Mouse (Mus musculus) forebrain, postnatal 0 days (tissue): ENCODE measurements around the gene Camta1. TPM values are rescaled to one million over a fixed set of nuclear protein-coding genes. Genes with fewer than 3 reads are reported as not detected.

Experiments
- ATAC-seq: fragments of 200-750 bp; cut with Nextera tagmentation; 2 replicates; pipeline ENCODE4 v1.8.0; 2017; ENCODE audit warnings: mild to moderate bottlenecking, moderate library complexity
- DNase-seq: peaks from one replicate; pipeline ENCODE4 v3.0.0-alpha.2; 2015
- H3K27ac ChIP-seq: fragments of 300-500 bp; sonication (generic); 2 replicates; pipeline ENCODE4 v1.5.1; 2014; ENCODE audit warnings: low read depth, mild to moderate bottlenecking, antibody characterized with exemption, low read length, moderate library complexity, mixed read lengths
- H3K27me3 ChIP-seq: fragments of 300-500 bp; sonication (generic); 2 replicates; pipeline ENCODE4 v1.6.1; 2014; ENCODE audit warnings: mild to moderate bottlenecking, low read length, mixed read lengths; ENCODE audit not compliant: insufficient read depth
- H3K36me3 ChIP-seq: fragments of 300-500 bp; sonication (generic); 2 replicates; pipeline ENCODE4 v1.6.1; 2014; ENCODE audit warnings: mild to moderate bottlenecking, moderate library complexity; ENCODE audit not compliant: insufficient read depth
- H3K4me1 ChIP-seq: fragments of 300-500 bp; sonication (generic); 2 replicates; pipeline ENCODE4 v1.6.1; 2014; ENCODE audit warnings: antibody characterized with exemption; ENCODE audit not compliant: insufficient read depth
- H3K4me2 ChIP-seq: fragments of 300-500 bp; sonication (generic); 2 replicates; pipeline ENCODE4 v1.6.1; 2014; ENCODE audit warnings: low read depth, mild to moderate bottlenecking, moderate library complexity
- H3K4me3 ChIP-seq: fragments of 300-500 bp; sonication (generic); 2 replicates; pipeline ENCODE4 v1.5.1; 2014; ENCODE audit warnings: low read depth, low read length, mixed read lengths
- H3K9ac ChIP-seq: fragments of 300-500 bp; sonication (generic); 2 replicates; pipeline ENCODE4 v1.6.1; 2014; ENCODE audit warnings: mild to moderate bottlenecking
- H3K9me3 ChIP-seq: fragments of 300-500 bp; sonication (generic); 2 replicates; pipeline ENCODE4 v1.6.1; 2016; ENCODE audit warnings: low read length
- CTCF ChIP-seq: sonication (generic); IDR thresholded peaks from 2 replicates; pipeline ENCODE4 v1.5.1; 2016; ENCODE audit warnings: antibody characterized with exemption, control low read depth, low read depth
- WGBS: fragments of 180-500 bp; shearing (Covaris S2); extraction: QIAGEN DNeasy Blood & Tissue Kit; methylation state at CpG from one replicate; pipeline ENCODE4 v1.1.7; 2014; 5-methylcytosine and 5-hydroxymethylcytosine counted together
- polyA plus RNA-seq: library from polyadenylated mRNA; unstranded; fragments of >200 nt; fragmentation: Nextera tagmentation; extraction: Ambion mirVana; gene quantifications from 2 replicates; pipeline ENCODE4 v1.2.1, GENCODE M21; 2015
- total RNA-seq: library from RNA; depleted of rRNA; stranded (reverse); fragments of >200 nt; gene quantifications from 2 replicates; pipeline ENCODE4 v1.2.3, GENCODE M21; 2014

Camta1 gene
- total and polyA plus RNA-seq, 2 experiments from 2014 or later = 87.4 to 131 TPM

- no peak overlapping the region for H3K27ac ChIP-seq
- no peak for DNase-seq
- TF ChIP-seq CTCF = no peak
- no peak overlapping the region for H3K4me3 ChIP-seq
- WGBS = 89% methylated on average over 6 of the region's 6 CpGs
- no peaks in the 10 kb centered on the region for H3K27me3 ChIP-seq
- H3K4me2 ChIP-seq = no peak overlapping the region
- H3K9me3 ChIP-seq = no peaks in the 10 kb centered on the region
- no peaks in the 10 kb centered on the region for H3K36me3 ChIP-seq
- no peak for ATAC-seq
- no peaks in the 10 kb centered on the region for H3K4me1 ChIP-seq
- H3K9ac ChIP-seq = no peak overlapping the region
Measured at GRCm38 (mm10) chr4:151780511-151780910, 81.2 kb downstream of the Camta1 start.

GRCm38 (mm10) chr4:151779962-151780459 lies 81.7 kb downstream of the Camta1 start:
- H3K27ac ChIP-seq = no peak overlapping the region
- no peak overlapping the region for H3K9ac ChIP-seq
- 94% methylated on average over 12 of the region's 12 CpGs for WGBS
- no peaks in the 10 kb centered on the region for H3K9me3 ChIP-seq
- DNase-seq = no peak
- ATAC-seq = no peak
- no peaks in the 10 kb centered on the region for H3K36me3 ChIP-seq
- H3K4me3 ChIP-seq = no peak overlapping the region
- no peaks in the 10 kb centered on the region for H3K4me1 ChIP-seq
- H3K27me3 ChIP-seq = no peaks in the 10 kb centered on the region
- H3K4me2 ChIP-seq = no peak overlapping the region
- no peak for TF ChIP-seq CTCF

GRCm38 (mm10) chr4:151778511-151778910 lies 83.2 kb downstream of the Camta1 start:
- Histone ChIP-seq H3K4me1 (no peaks in the 10 kb centered on the region), H3K9me3 (no peaks in the 10 kb centered on the region), H3K27me3 (no peaks in the 10 kb centered on the region), H3K4me2 (no peak overlapping the region), H3K27ac (no peak overlapping the region), H3K4me3 (no peak overlapping the region), H3K36me3 (no peaks in the 10 kb centered on the region), H3K9ac (no peak overlapping the region)
- 68% methylated on average over 4 of the region's 4 CpGs for WGBS
- DNase-seq (peak; percentile 30), ATAC-seq (no peak)
- peak; percentile 62 for TF ChIP-seq CTCF

- Histone ChIP-seq H3K4me3 (no peak overlapping the region), H3K4me2 (no peak overlapping the region), H3K27ac (no peak overlapping the region), H3K27me3 (no peaks in the 10 kb centered on the region), H3K4me1 (no peaks in the 10 kb centered on the region), H3K36me3 (no peaks in the 10 kb centered on the region), H3K9me3 (no peaks in the 10 kb centered on the region), H3K9ac (no peak overlapping the region)
- ATAC-seq = no peak
- 57% methylated on average over 6 of the region's 6 CpGs for WGBS
- no peak for TF ChIP-seq CTCF
- DNase-seq = no peak
Measured at GRCm38 (mm10) chr4:151777451-151777850, 84.2 kb downstream of the Camta1 start.

GRCm38 (mm10) chr4:151775441-151775840 lies 86.2 kb downstream of the Camta1 start:
- DNase-seq (no peak), ATAC-seq (no peak)
- Histone ChIP-seq H3K9me3 (no peaks in the 10 kb centered on the region), H3K36me3 (no peaks in the 10 kb centered on the region), H3K27me3 (no peaks in the 10 kb centered on the region), H3K9ac (no peak overlapping the region), H3K4me2 (no peak overlapping the region), H3K4me1 (no peaks in the 10 kb centered on the region), H3K27ac (no peak overlapping the region), H3K4me3 (no peak overlapping the region)
- no peak for TF ChIP-seq CTCF
- 79% methylated on average over 7 of the region's 7 CpGs for WGBS

GRCm38 (mm10) chr4:151773651-151774050 lies 88.0 kb downstream of the Camta1 start:
- Histone ChIP-seq H3K27me3 (no peaks in the 10 kb centered on the region), H3K4me3 (no peak overlapping the region), H3K27ac (no peak overlapping the region), H3K4me2 (no peak overlapping the region), H3K36me3 (no peaks in the 10 kb centered on the region), H3K9me3 (no peaks in the 10 kb centered on the region), H3K9ac (no peak overlapping the region), H3K4me1 (no peaks in the 10 kb centered on the region)
- no peak for DNase-seq
- TF ChIP-seq CTCF = no peak
- ATAC-seq = no peak
- 86% methylated on average over 3 of the region's 3 CpGs for WGBS

GRCm38 (mm10) chr4:151773007-151773406 lies 88.7 kb downstream of the Camta1 start:
- no peaks in the 10 kb centered on the region for H3K27me3 ChIP-seq
- no peak for TF ChIP-seq CTCF
- H3K4me2 ChIP-seq = no peak overlapping the region
- no peaks in the 10 kb centered on the region for H3K9me3 ChIP-seq
- no peak overlapping the region for H3K4me3 ChIP-seq
- 88% methylated on average over 5 of the region's 5 CpGs for WGBS
- H3K27ac ChIP-seq = no peak overlapping the region
- H3K9ac ChIP-seq = no peak overlapping the region
- no peaks in the 10 kb centered on the region for H3K4me1 ChIP-seq
- ATAC-seq = no peak
- no peaks in the 10 kb centered on the region for H3K36me3 ChIP-seq
- no peak for DNase-seq
